Mouse (Mus musculus) liver, embryonic 14.5 days (tissue): ENCODE results near the gene Hmox2.

Source experiments
- CTCF ChIP-seq: IDR thresholded peaks from 2 replicates; pipeline ENCODE4 v1.5.1; 2016; ENCODE audit warnings: antibody characterized with exemption, low read depth, control low read depth
- EP300 ChIP-seq: IDR thresholded peaks from 2 replicates; pipeline ENCODE4 v1.6.1; 2016; ENCODE audit warnings: antibody characterized with exemption, low read depth

DNA sequence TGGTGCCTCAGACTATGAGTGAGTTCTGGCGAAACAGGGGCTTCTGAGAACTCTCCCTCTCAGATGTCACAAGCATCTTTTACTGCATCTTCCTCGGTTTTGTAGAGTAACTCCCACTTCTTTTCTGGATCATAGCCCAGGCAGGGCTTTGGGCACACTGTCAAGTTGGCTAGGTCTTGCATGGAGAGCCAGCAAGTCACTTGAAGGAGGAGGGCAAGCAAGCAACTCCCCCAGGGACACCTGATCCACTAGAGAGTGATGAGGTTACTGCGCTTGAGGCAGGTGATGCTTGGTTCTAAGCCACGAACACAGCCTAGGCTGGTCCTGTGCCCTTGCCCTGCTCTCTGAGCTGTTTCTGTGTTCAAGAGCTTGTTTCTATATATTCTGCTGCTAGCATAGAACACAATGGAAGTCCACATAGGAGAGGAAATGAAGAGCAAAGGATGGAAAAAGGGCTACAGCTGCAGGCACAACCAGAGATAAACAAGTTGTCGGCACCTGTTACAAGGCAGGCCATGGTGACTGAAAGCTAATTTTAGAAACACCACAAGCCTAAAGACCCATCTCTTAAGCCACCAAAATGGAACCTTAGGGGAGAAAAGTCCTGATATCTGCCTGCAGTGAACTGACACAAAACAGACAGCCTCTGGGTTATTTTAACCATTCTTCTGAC lies 55.5 kb downstream of the Hmox2 start:
- no peak for TF ChIP-seq CTCF
- no peak for TF ChIP-seq EP300
